Mouse (Mus musculus) right cerebral cortex, adult 2 months (tissue): ENCODE measurements around the gene Fam76a.
"Not testable (repeated sequence)": the region's sequence is repeated elsewhere in the genome, so short reads cannot be mapped to it uniquely, and the experiment has no call there.

Experiments used
- DNase-seq, 2 experiments: peaks; one replicate each; pipeline ENCODE4 v3.0.0; 2021 to 2022; ENCODE audit warnings: low spot score in 2 of 2

The Fam76a gene

DNA sequence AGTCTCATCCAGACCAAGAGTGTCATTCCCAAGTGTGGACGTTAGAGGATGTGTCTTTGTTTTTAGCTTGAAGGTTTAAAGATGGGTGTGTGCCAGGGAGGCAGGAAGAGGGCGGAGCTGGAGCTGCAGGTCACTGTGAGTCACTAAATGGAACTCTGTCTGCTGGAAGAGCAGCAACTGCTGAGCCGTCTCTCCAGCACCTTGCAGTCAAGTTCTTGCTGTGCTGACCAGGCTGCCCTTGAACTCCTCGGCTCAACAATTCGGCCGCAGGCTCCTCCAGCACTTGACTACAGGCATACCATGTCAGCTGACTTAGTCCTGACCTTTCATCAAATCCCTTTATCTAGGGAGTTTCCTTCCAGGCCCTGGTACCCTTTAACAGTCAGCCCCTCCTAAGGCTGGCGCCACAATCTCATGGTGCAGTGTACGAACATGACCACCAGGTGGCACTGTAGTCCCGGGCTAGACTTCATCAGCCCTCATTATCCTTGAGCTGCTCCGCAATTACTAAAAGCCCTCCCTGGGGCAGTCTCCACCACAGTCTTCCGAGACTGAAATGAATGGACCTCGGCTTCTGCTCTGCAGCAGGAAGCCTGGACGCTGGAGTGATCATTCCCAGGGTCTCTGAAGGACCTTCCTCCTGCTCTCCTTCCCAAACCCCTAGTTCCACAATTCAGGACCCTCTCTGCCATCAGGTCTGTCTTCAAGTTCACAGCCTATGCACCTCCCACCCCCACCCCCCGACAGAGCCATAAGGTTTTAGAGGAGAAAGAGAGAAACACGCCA is 23.1 kb upstream of the Fam76a start:
- DNase-seq: peak; percentile 89 to 90

DNA sequence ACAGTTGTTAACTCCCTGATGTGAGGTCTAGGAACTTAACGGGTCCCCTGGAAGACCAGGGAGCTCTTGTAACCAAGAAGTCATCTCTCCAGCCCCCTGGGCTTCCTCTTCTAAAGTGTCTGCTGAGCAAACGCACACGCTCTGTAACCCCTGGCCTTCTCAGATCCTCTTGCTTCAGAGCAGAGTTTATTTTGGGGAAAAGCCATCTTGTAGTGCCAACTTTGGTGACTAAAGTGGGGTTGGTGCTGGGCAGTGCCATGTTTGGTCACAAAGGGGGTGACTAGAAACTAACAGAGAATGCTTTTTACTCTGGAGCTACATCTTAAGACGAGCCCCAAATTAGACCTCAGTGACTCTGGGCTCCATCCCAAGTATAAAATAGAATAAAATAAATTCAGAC is 22.4 kb upstream of the Fam76a start:
- no peak for DNase-seq

DNA sequence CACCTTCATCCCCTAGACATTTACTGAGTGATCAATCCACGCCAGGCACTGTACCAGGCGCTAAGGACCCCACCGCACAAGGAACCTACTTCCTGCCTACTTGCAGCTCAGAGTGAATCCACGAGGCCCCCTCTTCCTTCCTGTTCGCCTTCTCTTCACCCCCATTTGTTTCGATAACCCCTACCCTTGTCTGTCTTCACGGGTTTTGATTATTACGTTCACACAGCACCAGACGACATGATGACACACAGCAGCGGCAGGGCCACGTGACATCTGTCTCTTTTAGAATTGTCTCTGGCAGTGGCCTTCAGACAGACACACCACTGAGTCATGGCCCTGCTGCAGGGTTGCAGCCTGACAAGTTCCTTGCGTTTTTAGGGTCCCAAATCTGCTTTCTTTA is 21.7 kb upstream of the Fam76a start:
- DNase-seq: no peak

DNA sequence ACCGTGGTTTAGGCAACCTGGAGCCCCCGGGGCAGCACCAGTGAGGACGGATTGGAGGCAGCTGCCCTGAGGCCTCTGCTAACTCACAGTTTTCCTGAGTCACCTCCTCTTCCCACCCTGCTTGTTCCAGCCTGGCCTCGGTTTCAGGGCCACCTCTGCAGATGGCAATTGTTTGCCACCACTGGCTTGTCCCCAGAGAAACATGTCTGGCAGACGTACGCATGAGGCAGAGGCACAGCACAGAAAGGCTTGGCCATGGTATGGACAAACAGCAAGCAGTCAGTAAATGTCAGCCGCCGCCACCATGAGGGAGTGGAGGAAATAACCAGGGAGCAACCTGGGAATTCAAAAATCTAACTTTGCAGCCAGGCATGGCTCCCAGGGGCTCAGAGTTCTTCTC is 20.7 kb upstream of the Fam76a start:
- DNase-seq: no peak

DNA sequence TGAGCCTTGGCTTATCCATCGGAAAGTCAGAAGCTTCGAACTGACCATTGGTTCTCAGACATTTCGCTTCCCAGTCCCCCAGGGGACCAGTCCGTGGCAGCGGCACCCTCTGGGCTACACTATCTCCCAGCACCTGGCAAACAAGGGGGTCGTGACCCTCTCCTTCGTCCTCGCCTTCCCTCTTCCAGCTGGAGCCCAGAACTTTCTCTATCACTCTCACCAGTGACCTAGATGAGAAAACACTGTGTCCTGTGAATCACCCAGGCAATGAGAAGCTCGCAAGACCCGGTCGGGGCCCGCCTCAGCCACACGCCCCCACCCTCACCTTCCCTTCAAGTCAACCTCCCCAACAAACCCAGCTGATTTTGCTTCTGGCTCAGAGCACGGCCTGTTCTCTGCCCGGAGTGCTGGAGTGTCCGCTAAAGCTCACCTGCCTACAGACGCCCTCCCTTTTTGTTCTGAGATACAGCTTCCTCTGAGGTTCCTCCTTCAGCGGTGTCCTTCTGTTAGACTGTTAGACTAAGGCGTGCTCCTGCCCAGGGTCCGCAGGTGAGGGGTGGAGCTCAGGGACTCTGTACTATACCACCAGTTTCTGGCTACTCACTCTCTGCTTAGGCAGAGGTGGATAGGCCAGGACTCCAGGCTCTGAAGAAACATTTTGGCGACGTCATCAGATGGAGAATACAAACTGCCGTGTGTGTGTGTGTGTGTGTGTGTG is 18.8 kb upstream of the Fam76a start:
- no peak for DNase-seq

DNA sequence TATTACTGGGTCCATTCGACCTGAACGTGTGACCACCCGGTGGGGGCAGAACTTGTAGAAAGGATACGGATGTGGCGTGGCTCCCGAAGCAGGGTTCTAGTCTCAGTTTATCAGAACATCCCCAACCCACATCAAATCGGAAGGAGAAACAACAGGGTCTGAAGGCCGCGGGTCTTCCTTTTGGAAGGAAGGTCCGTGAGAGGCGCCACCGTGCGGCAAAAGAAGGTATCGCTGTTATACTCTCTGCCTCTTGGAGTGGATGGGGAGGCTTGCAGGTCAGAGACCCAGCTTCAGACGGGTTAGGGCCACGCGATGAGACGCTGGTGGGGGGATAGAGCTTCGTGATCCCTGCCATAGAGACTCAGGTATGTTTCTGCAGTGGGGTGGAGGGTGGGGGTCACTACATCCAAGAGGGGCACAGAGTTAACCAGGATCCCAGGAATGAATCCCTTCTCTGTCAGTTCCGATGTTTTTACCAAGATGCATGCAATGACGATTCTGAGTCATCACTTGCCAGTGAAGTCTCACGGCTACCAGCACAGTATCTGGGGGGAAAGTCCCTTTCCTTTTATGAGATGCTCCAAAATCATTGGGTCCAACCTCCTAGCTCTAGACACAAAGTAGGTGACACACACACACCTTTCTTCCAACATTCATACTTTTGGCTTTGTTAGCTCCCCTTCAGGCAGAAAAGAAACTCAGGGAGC is 17.2 kb upstream of the Fam76a start:
- peak; percentile 49 to 66 for DNase-seq

DNA sequence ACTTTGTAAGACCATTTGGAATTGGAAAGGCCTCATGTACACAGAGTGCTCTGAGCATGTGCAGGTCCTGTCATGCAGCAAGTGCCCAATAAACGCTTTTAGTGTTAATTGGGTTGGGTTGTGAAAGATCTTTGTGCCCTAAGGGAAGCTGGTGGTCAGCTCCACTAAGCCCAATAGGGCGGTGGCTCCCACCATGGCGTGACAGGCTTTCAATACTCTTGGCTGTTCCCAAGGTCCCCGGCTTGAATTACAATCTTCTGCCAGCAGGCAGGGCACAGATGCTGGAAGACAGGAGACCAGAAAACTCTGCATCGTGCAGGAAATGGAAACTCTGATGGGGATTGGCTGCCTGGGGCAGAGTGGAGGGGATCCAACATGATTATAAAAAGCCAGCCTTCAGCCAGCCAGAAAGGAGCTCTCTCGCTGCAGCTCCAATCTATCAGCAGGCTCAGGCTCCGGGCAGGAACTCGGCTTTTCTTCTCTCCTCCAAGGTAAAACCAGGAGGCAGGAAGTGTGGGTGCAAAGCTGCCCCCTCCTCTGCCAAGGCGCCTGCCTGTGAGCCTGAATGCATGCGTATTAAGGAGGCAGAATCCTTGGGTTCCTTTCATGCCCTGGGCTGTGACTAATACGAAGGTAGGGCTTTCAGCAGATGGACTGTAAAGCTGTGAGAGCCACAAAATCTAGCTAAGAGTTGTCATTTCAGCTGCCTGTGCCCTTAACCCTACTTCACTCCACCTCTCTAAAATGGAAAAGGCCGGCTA is 16.0 kb upstream of the Fam76a start:
- peak; percentile 56 to 65 for DNase-seq

DNA sequence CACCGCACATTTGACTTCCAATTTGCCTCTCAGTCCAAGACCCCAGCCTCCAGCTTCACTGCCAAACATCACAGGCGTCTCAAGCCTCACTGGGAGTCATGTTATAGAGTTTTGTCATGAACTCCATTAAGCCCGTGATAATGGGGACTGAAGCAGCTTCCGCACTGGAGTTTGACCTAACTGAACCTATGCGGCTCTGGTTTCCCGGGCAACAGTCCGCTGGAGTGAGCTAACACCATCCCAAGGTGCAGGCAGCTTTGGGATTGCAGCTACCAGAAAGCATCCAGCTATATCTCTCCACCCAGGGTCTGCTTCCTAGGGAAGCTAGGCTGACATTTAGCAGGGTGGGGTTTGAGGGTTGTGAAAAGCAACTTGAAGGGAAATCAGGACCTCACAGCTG is 12.3 kb upstream of the Fam76a start:
- DNase-seq: no peak

DNA sequence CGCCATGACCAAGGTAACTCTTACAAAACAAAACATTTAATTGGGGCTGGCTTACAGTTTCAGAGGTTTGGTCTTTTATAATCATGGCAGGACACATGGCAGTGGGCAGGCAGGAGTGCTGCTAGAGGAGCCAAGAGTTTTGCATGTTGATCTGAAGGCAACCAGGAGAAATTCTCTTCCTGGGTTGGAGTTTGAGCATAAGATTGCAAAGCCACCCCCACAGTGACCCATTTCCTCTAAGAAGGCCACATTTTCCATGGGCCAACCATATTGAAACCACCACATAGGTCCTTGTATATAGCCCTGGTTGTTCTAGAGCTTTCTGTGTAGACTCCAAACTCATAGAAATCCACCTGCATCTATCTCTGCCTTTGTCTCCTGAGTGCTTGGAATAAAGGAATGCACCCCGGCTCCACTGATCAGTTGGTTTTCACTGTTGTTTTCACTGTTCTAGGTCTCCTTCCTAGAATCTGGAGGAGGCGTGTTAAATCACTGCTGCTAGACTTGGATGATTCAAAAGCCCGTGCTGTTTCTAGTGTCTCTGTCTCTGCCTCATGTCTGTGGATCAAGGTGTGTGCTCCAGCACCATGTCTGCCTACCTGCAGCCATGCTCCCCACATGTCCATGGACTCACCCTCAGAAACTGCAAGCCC is 10.5 kb upstream of the Fam76a start:
- DNase-seq: peak; percentile 46 to 51

DNA sequence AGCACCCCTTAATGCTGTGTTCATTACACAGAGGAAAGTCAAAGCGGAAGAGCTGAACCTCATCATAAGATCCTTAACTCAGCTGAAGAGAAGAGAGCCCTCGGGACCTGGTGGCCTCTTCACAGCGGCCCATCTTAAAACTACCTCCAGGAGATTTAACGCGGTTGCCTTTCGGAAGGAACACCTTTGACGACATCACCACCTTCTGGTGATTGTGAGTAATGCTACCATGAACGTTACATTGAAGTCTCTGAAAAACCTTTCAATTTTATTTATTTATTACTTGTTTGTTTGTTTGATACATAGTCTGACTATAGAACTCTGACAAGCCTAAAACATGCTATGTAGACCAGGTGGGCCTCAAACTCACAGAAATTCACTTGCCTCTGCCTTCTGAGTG is 8.4 kb upstream of the Fam76a start:
- peak; percentile 52 to 63 for DNase-seq

DNA sequence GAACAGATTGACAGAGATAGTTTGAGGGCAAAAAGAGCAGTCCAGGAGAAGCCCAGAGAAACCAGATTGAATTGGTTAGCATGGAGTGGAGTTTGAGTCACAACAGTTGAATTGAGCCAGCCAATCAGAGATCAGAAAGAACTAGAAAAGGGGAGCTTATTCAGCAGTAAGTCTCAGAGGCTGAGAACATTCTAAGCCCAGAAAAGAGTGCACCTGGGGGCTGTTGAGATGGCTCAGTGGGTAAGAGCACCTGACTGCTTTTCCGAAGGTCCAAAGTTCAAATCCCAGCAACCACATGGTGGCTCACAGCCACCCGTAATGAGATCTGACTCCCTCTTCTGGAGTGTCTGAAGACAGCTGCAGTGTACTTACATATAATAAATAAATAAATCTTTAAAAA is 4.2 kb upstream of the Fam76a start:
- not testable (repeated sequence) for DNase-seq

DNA sequence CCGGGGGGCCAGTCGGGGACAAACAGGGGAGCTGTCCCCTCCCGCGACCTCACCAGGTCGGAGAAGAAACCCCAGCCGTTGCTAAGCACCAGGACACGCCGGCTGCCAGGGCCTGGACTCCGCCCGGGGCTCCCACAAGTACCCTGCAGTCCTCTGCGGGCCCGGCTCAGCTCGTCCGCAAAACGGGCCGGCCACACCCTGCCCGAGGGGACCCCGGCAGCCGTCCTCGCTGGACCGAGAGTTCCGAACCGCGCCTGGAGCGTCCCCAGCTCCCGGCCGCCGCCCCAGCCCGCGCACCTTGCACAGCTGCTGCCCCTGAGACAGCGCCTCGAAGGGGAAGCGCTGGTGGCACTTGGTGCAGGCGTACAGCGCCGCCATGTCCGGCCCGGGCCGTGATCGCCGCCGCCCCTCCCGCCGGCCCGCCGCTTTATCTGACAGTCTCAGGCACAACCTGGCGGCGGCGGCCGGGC is 262 bp downstream of the Fam76a start:
- peak; percentile 25 to 28 for DNase-seq

DNA sequence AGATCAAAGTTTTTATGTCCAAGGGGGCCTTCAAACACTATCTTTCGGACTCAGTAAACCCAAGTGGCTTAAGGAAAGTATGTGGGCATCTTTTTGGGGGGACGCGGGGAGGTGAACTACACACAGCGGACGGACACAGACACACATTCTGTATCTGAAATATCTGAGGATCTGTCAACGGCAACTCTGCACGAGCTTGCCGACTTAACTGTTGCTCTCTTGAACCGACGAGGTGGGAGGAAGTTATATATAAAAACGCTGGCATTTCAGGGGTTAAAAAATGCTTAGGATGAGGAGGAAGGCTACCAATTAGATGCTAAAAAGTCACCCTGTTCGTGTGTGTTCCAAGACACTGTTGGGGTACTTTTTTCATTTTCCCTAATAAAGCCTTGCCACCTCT is 870 bp downstream of the Fam76a start:
- DNase-seq: no peak

DNA sequence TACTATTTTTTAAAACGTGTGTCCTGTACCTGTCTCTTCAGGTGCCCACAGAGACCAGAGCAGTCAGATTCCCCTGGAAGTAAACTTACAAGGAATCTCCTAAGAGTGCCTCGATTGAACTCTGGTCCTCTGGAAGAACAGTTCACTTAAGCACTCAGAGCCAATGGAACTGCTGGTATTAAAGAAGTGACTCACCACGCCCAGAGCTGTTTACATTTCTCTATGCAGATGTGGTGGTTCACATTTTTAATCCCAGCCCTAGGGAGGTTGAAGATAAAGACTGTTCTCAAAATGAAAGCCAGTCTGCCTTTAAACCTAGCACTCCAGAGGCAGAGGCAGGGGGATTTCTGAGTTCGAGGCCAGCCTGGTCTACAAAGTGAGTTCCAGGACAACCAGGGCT is 2.2 kb downstream of the Fam76a start:
- no peak for DNase-seq

DNA sequence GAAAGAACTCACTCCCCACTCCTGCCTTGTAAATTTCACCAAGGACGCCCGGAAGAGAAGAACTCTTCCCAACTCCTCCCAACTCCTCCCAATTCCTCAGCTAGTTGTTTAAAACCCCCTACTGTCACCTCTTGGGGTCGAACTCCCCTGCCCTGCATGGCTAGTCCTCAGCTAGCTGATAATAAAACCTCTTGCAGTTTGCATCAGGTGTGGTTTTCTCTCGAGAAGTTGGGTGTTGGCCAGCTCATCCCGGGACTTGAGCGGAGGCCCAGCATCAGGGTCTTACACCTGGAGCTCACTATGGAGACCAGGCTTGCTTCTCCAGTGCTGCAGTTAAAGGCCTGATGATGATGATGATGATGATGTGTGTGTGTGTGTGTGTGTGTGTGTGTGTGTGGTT is 3.9 kb downstream of the Fam76a start:
- not testable (repeated sequence) for DNase-seq

DNA sequence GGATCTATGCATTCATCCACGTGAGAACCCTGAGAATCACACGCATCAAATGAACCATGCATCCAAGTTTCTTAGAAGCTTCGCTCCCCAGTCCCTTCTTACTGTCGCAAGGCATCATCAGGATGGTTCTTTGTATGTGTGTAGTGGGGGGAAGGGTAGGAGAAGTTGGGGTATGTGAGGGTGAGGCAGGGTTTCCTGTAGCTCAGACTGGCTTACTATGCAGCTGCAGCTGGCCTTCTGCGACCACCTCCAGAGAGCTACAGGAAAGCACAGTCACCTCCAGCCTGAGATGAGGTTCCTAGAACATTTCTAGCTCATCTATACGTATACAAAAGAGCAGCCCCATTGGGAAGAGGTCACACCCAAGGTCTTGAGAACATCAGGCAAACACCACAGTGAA is 10.2 kb downstream of the Fam76a start:
- no peak for DNase-seq

DNA sequence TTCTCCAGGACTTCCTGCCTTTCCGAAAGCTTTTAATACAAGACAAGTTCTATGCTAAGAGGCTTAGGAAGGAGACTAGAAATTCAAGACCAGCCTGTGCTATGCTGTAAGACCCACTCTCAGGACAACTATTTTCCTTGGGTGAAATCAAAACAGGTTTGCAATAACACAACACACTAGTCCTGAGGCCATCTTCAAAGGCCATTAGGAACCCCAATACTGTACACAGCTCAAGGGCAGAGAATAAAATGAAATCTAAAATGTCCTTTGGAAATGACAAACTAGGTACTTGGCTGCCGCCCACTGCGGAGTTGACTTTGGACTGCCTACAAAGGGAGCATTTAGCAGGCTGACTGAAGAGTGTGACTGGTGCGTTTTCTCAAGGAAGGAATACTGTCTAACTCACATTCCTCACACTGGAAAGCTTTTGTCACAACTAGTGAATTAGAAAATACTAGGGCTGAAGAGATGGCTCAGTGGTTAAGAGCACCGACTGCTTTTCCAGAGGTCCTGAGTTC is 16.5 kb downstream of the Fam76a start:
- no peak for DNase-seq

DNA sequence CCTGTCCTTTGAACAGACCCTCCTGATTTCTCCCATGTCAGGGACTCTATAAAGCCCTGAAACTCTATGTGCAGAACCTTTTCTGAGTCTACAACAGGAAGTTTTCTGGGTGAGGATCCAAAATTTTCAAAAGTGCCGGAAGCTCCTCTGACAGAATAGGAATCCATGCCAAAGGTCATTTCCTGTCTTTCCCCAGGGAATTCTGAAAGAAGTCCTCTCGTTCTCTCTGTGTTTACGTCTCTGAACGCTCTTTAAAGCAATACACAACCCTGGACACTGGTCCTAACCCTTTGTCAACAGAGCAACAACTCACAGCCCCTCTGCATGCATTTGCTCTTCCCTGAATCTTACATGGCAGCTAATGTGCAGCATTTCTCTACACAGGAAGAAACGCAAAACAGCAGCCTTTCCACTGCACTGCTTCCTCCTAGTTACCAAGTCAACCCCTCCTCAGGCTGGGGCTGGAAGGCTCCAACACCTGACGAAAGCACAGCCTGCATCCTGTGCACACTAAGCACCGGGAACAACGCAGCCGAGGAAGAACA is 17.5 kb downstream of the Fam76a start:
- no peak for DNase-seq

DNA sequence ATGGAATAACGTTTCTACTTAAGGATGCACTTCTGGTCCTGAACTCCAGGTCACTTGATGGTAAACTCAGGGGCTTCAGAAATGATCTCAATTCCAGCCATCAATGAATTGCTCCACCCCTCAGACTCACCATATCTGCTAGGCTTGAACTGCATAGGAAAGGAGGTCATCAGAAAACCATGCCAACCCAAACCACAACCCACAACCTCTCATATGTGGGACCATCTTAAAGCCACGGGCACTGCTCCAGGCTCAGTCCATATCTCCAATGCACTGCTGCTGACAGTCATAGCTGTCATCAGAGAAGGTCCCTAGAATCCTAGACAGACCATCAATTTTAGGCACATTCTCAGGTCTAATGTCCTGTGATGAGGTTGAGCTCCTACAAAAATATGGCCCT is 18.3 kb downstream of the Fam76a start:
- no peak for DNase-seq

DNA sequence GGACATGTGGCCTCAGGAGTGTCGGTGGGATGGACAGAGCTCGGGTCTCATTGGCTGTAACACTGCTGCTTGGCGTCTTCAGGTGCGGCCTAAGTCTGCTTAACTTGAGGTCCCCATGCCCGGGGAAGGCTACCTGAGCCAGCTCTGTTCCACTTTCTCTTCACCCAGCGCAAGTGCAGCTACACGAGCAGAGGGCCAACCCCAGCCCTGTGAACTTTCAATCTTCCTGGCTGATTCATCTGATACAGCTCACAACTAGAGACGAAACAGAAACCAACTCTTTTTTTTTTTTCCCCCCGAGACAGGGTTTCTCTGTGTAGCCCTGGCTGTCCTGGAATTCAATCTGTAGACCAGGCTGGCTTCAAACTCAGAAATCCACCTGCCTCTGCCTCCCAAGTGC is 24.2 kb downstream of the Fam76a start:
- no peak for DNase-seq

DNA sequence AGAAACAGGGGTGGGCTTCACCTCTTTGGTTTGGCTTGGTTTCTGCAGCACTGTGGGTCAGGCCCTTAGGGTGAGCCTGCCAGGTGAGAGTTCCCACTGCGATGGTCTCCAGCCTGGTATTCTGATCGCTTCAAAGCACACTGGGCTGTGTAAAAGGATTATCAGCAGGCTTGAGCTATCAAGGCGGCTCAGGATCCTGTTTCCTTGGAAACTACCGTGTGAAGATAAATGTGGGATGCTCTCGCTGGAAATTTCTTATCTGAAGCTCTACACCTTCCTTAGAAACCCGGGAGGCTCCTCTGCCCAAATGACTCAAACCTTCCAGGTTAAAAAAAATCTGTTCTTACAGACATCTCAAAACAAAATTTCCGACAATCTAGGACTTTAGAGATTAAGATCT is 28.0 kb downstream of the Fam76a start:
- DNase-seq: peak; percentile 33 to 43
